Mouse (Mus musculus): ENCODE measurements around the gene Afdn.

Gene Afdn

DNA sequence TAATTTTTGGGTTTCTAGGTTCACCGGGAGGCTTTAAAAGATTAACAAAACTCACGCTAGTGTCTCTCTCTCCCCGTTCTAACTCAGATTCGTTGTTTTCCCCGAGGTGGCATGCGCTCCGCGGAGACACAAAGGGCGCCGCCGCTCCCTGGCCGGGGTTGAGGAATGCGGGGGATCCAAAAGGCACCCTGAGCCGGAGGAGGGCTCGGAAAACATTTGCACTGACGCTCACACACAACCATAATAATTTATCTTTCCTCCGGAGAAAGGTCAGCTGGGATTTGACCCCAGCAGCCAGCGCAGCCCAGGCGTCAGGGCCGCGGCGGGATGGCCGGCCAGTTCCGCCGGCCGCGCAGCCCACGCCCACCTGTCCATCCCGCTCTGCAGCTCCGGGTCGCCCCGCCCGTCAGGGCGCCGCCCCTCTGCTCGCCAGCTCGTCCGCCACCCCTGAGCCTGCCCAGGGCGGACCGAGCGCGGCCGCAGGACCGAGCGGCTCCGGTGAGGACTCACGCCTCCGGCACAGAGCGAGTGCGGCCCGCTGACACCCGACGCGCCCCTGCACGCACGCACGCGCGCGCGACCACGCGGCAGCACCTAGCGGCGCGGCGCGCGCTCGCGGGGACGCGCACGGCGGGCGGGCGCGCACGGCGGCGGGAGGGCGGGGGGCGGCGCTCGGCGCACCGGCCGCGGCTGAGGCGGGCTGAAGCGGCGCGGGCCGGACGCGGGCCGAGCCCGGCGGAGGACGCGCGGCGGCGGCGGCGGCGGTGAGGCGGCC lies at the start of gene Afdn:
TSS of gene Afdn (plus strand) at position 687 of the 775 bp plus-strand sequence.
- no peak for DNase-seq (ENCODE audit: low read depth, low spot score)

- no peak for DNase-seq (ENCODE audit: low read depth, low spot score)
Measured at GRCm38 (mm10) chr17:13711173-13711572, 49.2 kb upstream of the Afdn start.

- DNase-seq (ENCODE audit: low read depth, low spot score): no peak
Measured at GRCm38 (mm10) chr17:13712116-13712515, 48.2 kb upstream of the Afdn start.

- DNase-seq (ENCODE audit: low read depth, low spot score): no peak
Measured at GRCm38 (mm10) chr17:13712518-13712917, 47.8 kb upstream of the Afdn start.

- no peak for DNase-seq (ENCODE audit: low read depth, low spot score)
Measured at GRCm38 (mm10) chr17:13714128-13714527, 46.2 kb upstream of the Afdn start.

DNA sequence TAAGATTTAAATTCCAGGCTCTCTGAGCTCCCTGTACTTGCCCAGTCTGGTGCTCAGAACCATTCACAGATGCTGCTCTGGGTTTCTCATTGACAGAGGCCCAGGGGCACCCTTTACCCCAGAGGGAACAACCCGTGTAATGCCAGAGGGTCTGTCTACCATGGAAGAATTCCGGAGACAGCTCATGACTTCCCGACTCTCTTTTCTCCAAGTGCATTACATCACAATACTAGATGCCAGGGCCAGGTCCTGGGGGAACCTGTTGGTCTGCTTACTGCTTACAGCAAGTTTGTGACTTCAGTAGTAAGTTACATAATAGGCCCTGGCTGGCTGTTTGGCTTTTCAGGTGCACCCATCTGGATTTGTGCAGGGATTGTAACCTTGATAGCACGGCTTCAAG lies 45.7 kb upstream of the Afdn start:
- no peak for DNase-seq (ENCODE audit: low read depth, low spot score)

DNA sequence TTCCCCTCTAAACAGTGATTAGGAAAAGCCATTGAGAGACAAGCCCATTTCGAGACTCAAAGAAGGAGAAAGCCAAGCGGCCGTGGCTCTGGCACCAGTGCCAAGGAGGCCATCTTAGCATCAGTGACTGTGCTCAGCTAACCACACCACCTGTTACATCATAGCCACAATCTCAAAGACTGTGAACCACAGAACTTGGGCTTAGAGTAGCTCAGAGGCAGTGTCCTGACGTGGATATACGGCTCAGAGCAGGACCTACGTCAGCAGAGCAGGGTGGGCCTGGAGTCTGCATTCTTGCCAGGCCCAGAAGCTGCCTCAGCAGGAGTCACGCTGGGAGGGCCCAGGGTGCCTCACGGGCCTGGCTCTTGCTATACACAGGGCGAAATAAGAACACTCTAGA lies 44.8 kb upstream of the Afdn start:
- DNase-seq (ENCODE audit: low read depth, low spot score): no peak

- DNase-seq (ENCODE audit: low read depth, low spot score): no peak
Measured at GRCm38 (mm10) chr17:13716336-13716735, 44.0 kb upstream of the Afdn start.

- no peak for DNase-seq (ENCODE audit: low read depth, low spot score)
Measured at GRCm38 (mm10) chr17:13717428-13717827, 42.9 kb upstream of the Afdn start.

- DNase-seq (ENCODE audit: low read depth, low spot score): no peak
Measured at GRCm38 (mm10) chr17:13720187-13720586, 40.2 kb upstream of the Afdn start.

DNA sequence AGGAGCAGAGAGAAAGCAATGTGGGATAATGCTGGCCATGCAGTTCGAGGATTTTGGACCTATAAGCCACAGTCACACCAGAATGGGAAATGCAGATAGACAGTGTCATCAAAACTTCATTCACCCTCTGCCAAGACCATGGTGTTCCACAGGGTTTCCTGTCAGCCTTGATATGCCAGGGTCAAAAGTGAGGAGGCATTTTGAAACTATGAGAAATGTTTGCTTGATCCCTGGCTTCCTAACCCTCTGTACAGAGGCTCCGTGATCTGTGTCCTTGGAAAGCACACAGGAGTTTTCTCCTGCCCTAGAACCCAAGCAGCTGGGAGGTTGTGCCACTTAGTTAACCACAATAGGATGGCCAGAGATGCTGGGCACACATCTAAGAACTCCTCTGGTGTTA lies 39.0 kb upstream of the Afdn start:
- no peak for DNase-seq (ENCODE audit: low read depth, low spot score)

DNA sequence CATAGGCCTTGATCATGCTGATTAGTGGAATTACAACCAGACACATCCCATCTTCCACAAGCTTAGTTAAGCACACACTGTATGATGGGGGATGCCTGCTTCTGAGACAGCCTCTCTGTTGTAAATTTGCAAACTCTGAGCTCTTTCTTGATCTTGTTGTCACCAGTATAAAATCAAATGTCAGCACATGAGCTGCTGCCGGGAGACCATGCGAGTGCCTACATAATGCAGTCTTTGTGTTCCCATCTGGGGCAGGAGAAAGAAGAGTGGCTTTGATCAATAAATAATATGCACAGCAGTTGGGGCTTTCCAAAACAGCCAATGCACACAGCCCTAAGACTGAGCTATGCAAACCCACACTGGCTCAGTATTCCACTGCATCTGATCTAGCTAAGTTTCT lies 37.9 kb upstream of the Afdn start:
- no peak for DNase-seq (ENCODE audit: low read depth, low spot score)

DNA sequence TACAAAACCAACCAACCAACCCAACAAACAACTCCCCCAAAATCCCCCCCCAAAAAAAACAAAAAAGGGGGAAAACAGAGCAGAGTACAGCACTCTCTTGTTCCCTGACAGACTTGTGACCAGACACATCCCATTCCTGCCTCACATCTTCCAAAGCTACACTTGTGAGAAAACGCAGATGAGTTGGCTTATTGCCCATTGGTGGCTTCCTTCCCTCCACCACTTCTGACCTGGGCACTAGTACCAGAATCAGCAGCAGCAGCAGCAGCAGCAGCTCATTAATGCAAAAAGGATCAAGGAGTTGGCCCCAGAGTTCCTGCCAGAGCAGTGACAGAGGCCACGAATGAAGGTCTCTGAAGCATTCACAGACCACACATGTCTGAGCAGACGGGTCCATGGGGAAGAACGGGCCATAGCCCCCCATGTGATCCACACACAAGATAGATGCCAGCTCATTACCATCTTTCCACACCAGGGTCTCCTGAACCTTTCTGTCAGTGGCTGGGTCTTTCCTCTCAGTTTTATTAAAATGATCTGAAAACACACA lies 35.3 kb upstream of the Afdn start:
- DNase-seq (ENCODE audit: low read depth, low spot score): no peak

- no peak for DNase-seq (ENCODE audit: low read depth, low spot score)
Measured at GRCm38 (mm10) chr17:13726832-13727355, 33.4 kb upstream of the Afdn start.

DNA sequence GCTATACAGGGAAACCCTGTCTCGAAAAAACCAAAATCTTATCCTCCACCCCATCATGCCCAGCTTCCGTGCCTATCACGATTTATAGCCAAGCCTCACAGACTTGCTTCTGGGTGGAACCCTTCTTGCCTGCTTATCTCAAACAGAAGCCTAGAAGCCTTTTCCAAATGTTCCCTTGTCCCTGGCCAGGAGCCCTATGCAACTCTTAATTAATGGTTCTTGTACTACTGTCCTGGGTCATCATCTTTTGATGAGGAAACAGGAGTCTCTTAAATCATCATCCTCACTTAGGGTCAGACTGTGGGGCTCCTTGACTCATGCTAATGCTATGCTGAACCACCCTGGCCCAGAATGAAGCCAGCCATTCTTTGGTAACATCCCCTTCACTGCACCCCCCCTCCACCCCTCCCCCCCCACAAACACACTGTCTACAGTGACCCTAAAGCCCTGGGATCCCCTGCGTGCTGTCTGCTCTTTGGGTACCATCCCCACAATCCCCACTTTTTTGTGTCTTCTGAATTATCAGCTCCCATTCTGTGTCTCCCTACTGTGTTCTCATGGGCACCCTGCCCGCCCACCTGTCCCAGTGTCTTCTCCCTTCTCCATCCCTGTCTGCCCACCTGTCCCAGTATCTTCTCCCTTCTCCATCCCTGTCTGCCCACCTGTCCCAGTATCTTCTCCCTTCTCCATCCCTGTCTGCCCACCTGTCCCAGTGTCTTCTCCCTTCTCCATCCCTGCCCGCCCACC lies 29.2 kb upstream of the Afdn start:
- no peak for DNase-seq (ENCODE audit: low read depth, low spot score)

- no peak for DNase-seq (ENCODE audit: low read depth, low spot score)
Measured at GRCm38 (mm10) chr17:13731727-13732112, 28.6 kb upstream of the Afdn start.

- no peak for DNase-seq (ENCODE audit: low read depth, low spot score)
Measured at GRCm38 (mm10) chr17:13732685-13733084, 27.7 kb upstream of the Afdn start.

DNA sequence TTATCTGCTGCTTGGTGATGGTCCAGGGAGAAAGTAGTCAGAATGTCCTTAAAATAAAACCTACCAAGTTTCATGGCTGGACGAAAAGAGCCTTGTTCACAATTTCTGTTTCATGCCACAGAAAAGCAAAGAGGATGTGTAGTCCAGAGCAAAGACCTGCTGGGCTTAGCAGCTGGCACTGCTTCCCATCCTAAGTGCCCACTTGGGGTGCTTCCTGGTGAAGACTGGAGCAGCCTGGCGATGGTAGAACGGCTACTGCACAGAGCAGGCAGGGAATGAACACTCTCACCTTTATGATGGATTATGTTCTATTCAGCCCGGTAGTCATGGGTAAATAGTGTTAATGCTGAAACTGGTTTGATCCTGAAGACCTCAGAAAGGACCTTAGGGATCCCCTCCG lies 26.4 kb upstream of the Afdn start:
- no peak for DNase-seq (ENCODE audit: low read depth, low spot score)

DNA sequence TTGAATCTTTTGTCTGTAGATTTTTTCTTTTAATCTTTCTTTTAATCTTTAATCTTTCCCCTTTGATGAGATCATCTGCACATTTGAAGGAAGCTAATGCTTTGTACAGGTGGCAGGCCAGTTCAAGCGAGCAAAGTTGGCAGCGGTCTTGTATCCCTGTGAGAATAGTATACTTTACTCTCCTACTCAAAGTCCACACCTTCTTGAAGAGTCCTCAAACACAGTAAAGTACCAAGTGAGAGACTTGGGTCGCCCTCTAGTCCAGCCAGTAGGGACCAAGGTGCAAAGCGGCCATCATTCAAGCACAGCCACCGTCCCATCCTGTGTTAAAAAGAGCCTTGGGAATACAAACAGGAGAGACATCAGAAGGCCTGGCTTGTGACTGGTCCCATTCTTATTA lies 25.3 kb upstream of the Afdn start:
- no peak for DNase-seq (ENCODE audit: low read depth, low spot score)

- no peak for DNase-seq (ENCODE audit: low read depth, low spot score)
Measured at GRCm38 (mm10) chr17:13735803-13736282, 24.5 kb upstream of the Afdn start.

DNA sequence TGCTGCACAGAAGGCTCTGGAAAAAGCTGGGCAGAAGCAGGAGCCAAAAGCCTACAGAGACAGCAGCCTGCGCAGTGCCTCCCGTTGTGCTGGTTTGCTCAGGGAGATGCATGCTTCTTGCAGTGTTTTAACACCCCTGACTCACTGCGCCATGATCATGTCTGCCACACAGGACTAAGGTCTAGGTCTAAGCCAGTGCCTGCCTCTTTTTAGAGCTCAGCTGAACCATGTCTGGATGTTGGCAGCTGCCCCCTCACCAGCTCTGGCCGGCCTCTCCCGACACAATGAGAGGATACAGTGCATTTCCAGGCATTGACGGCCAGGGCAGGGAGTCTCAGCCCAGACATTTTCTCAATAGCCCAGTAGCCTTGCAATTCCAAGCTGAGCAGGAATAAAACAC lies 23.0 kb upstream of the Afdn start:
- DNase-seq (ENCODE audit: low read depth, low spot score): no peak

GRCm38 (mm10) chr17:13738121-13738776 lies 22.1 kb upstream of the Afdn start:
- DNase-seq (ENCODE audit: low read depth, low spot score): no peak

All from WW6 (cell line).